Mouse (Mus musculus) frontal cortex, postnatal 10 days (tissue): ENCODE results near the gene Olfr12.

Experiments used
- DNase-seq, 2 experiments: peaks; one replicate each; pipeline ENCODE4 v3.0.0; 2022; ENCODE audit warnings: low spot score in 2 of 2, mixed read lengths in 1 of 2

The Olfr12 gene

GRCm38 (mm10) chr1:92640393-92640792, 22.8 kb downstream of the Olfr12 start:
- no peak for DNase-seq

- peak; percentile 79 to 86 for DNase-seq
These were observed 24.1 kb downstream of the Olfr12 start, which contains the start of gene Cops9 for GRCm38 (mm10) chr1:92641514-92642272. Cops9 (minus strand) TSS chr1:92641985.

- DNase-seq = no peak
These were observed 26.1 kb downstream of the Olfr12 start for GRCm38 (mm10) chr1:92643691-92644090.

DNA sequence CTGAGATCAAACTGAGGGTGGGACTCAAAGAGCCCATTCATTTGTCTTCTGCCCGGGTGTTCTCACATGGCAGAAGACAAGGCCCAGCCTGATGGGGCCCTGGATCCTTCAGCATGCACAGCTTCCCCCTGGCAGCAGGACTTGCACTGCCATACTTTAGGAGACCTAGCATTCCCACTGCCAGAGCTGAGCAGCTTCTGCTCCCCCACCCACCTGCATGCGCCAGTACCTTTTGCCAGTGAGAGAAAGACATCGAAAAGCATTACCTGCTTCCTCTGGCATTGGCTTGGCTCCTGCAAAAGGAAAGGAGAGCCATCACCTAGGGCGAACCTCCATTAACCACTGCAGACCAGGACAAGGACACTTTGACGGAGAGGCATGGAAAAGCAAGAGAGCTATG, 27.3 kb downstream of the Olfr12 start:
- no peak for DNase-seq

DNA sequence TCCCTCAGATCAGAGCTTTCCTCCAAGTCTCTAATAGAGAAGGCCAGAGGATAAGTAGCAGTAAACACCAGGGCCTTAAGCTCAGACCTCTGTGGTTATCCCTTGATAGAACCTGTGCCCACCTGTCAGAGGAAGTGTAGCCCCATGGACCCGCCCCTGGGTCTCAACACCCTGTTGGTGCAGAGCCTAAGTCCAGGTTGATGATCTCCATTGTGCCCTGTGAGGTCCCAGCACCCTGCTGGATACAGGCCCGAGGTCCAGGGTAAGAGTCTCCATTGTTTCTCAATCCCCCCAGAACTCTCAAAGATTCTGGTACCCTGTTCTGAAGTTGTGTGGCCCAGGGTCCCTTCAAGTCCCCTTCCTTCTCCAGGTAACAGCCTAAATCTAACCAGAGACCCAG, 28.5 kb downstream of the Olfr12 start:
- DNase-seq = no peak

GRCm38 (mm10) chr1:92646601-92647000, 29.0 kb downstream of the Olfr12 start:
- DNase-seq = no peak

- no peak for DNase-seq
These were observed 29.4 kb downstream of the Olfr12 start for GRCm38 (mm10) chr1:92647026-92647425.

DNA sequence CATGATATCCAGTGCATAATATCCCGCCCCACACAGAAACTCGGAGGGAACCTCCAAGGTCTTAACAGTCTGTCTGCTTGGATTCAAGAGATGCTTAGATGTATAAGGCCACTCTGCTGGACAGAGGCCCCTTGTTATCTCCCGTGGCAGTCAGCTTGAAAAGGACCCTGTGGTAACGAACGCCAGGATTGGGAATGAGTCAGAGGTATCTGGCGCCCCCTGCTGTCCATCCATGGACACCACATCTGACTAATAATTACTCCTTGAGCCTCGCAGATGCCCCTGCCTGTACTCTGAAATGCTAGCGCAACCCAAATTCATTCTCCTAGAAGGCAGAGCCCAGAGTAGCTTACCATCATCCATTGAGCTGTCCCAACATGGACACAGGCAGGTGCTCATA, 30.2 kb downstream of the Olfr12 start:
- DNase-seq = peak in 1 of 2 experiments; percentile 77

GRCm38 (mm10) chr1:92648197-92648596, 30.6 kb downstream of the Olfr12 start:
- DNase-seq = no peak

GRCm38 (mm10) chr1:92648673-92649072, 31.1 kb downstream of the Olfr12 start, which contains the start of gene Otos:
Otos (minus strand) TSS chr1:92648841.
- DNase-seq = peak in 1 of 2 experiments; percentile 70

- DNase-seq = no peak
These were observed 33.9 kb downstream of the Olfr12 start for GRCm38 (mm10) chr1:92651467-92651866.

DNA sequence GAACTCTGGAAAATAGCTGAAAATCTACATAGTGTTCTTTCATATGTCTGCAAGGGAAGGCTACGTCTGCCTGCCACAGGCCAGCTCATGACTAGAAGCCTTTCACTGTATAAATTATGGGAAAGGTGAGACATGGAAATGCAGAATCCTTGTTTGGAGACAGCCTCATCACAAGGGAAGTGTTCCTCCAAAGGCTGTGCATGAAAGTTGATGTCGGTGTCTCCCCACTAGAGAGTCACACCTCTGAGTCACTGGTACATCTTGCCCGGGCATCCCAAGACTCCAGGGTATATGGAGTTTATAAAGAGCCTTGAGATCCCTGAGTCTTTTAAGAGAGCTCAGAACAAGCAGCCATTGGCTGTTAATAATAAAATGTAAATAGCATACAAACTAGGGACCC, 35.6 kb downstream of the Olfr12 start:
- DNase-seq = no peak

GRCm38 (mm10) chr1:92654676-92655075, 37.1 kb downstream of the Olfr12 start:
- DNase-seq = no peak

DNA sequence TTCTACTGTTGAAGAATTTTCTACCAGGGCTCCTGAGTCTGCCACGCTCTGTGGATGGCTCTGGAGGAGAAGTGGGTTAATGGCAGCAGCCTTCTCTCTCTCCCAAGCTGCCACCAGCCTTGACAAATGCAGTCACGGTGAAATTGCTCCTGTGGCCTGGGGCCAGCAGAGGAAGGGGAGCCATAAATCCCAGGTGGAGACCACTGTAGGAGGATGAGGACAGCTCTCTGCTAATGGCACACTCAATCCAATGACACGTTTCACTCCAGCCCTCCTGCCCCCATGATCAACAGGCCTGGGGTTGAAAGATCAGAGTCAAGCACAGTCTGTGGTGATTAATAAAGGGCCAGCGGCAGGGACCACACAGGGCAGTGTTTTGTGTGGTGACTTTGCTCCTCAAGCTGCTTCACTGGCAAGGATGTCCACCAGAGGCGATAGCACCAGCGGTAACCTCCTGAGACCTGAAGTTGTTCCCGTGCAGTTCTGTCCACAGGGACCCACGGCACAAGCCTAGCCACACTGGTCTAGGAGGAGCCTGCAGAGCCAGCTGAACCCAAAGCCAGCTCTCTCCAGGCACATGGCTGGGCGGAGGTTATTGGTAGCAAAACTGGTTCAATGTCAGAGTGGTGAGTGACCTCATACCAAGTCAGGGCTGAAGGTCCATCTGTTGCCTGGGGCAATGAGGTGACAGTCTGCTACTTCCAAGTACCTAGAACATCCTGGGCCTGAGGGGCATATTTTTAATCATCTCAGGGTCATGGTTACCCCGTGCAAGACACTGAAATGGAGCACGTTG, 39.6 kb downstream of the Olfr12 start:
- DNase-seq = no peak

- no peak for DNase-seq
These were observed 41.8 kb downstream of the Olfr12 start for GRCm38 (mm10) chr1:92659392-92659791.

GRCm38 (mm10) chr1:92667106-92667505, 49.5 kb downstream of the Olfr12 start:
- DNase-seq = no peak

DNA sequence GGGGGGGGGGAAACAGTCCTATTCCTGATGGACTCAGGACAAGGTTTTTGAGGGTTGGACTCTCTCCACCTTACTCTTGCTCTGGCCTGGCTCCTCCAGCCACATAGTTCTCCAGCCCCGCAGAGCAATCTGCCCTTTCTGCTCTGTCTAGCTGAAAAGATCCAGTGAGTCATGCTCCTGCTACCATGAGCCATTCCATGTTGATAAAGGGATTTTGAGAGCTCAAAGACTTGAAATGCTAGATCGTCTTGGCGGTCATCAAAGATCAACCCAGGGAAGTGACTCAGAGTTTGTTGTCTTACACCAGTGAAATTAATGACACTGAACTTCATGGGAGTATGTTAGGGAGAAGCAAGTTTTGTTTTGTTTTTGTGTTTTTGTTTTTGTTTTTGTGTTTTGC, 51.8 kb downstream of the Olfr12 start:
- DNase-seq = no peak

- no peak for DNase-seq
These were observed 53.7 kb downstream of the Olfr12 start for GRCm38 (mm10) chr1:92671326-92671725.
